In the genomic region with DNA sequence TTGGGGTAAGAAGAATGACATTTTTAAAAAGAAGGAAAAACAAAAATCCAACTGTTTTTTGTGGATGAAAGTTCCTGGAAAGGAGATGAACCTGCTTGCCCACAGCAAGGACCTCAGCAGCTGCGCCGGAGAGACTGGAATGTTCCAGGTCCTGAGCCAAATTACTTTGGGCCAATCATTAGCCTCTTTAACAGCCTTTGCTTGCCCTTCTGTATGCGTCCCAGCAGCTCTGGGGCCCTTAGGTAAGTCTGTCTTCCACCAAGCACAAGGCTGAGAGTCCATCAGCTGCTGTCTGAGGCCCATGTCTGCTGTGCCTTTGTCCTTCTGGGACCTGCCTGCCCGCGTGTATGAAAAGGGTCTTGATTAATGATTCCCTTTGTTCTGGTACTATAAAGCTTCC, we compare ENCODE assay signal across 8 mouse cellular contexts.
DNase-seq lines count a peak whose midpoint lies in the region; ATAC-seq lines count a peak whose summit lies in the region.

No protein-coding gene starts in this region.

- H3K4me3 ChIP-seq in midbrain, embryonic 14.5 days (replicated peaks; ENCODE audit: low read depth, low read length): no peak overlapping the region
- H3K4me3 ChIP-seq in midbrain, embryonic 16.5 days (ENCODE audit: low read depth, low read length): no peak overlapping the region
- H3K4me3 ChIP-seq in heart, embryonic 13.5 days: no peak overlapping the region
- H3K4me3 ChIP-seq in stomach, embryonic 15.5 days (replicated peaks): no peak overlapping the region

- no peaks in the 10 kb centered on the region for H3K4me1 ChIP-seq in midbrain, embryonic 14.5 days (ENCODE audit: control insufficient read depth, insufficient read depth, low read length)
- no peaks in the 10 kb centered on the region; the same call in 1 of the 2 replicates for H3K4me1 ChIP-seq in midbrain, embryonic 16.5 days (ENCODE audit: control insufficient read depth, insufficient read depth, low read length)
- peaks cover 59% of the 10 kb centered on the region for H3K4me1 ChIP-seq in heart, embryonic 13.5 days
- H3K4me1 ChIP-seq in stomach, embryonic 15.5 days: peaks cover 22% of the 10 kb centered on the region

- peak; percentile 9 for DNase-seq in midbrain, embryonic 14.5 days
- DNase-seq in kidney, postnatal 14 days: peak; percentile 91
- DNase-seq in cerebellum, adult 11 months: no peak
- DNase-seq in thymus, postnatal 4 days: no peak
- no peak for DNase-seq in right cerebral cortex, postnatal 14 days

- WGBS in midbrain, embryonic 14.5 days: 51% methylated on average over 5 of the region's 5 CpGs
- 46% methylated on average over 5 of the region's 5 CpGs for WGBS in midbrain, embryonic 16.5 days
- WGBS in heart, embryonic 13.5 days: 74% methylated on average over 5 of the region's 5 CpGs
- 44% methylated on average over 5 of the region's 5 CpGs for WGBS in stomach, embryonic 15.5 days

- no peak overlapping the region for H3K27ac ChIP-seq in midbrain, embryonic 14.5 days (replicated peaks; ENCODE audit: low read depth, low read length)
- no peak overlapping the region for H3K27ac ChIP-seq in midbrain, embryonic 16.5 days (ENCODE audit: low read length)
- 0 out of 2 replicates have a peak overlapping the region, but pooled peaks have one; percentile 8 for H3K27ac ChIP-seq in heart, embryonic 13.5 days (replicated peaks)
- peak overlapping the region; percentile 61; the same call in 1 of the 2 replicates for H3K27ac ChIP-seq in stomach, embryonic 15.5 days

- no peak overlapping the region for H3K4me2 ChIP-seq in midbrain, embryonic 14.5 days (ENCODE audit: low read length)
- H3K4me2 ChIP-seq in midbrain, embryonic 16.5 days (ENCODE audit: low read length): no peak overlapping the region
- no peak overlapping the region for H3K4me2 ChIP-seq in heart, embryonic 13.5 days
- no peak overlapping the region for H3K4me2 ChIP-seq in stomach, embryonic 15.5 days

- no peak for ATAC-seq in midbrain, embryonic 14.5 days (ENCODE audit: low FRiP score, low TSS enrichment)
- ATAC-seq in midbrain, embryonic 16.5 days: no peak
- no peak for ATAC-seq in heart, embryonic 13.5 days (ENCODE audit: extremely low read depth, insufficient number of reproducible peaks, low FRiP score, low TSS enrichment)
- ATAC-seq in stomach, embryonic 15.5 days (ENCODE audit: insufficient read depth, low FRiP score, low read depth): no peak

- no peaks in the 10 kb centered on the region for H3K36me3 ChIP-seq in midbrain, embryonic 14.5 days (ENCODE audit: control insufficient read depth, insufficient read depth, low read length)
- H3K36me3 ChIP-seq in midbrain, embryonic 16.5 days (ENCODE audit: control insufficient read depth, insufficient read depth, low read length): no peaks in the 10 kb centered on the region
- H3K36me3 ChIP-seq in heart, embryonic 13.5 days: no peaks in the 10 kb centered on the region
- no peaks in the 10 kb centered on the region for H3K36me3 ChIP-seq in stomach, embryonic 15.5 days

- no peaks in the 10 kb centered on the region for H3K9me3 ChIP-seq in midbrain, embryonic 14.5 days (ENCODE audit: control insufficient read depth, low read length)
- H3K9me3 ChIP-seq in midbrain, embryonic 16.5 days (replicated peaks; ENCODE audit: control insufficient read depth, low read length, poor library complexity, severe bottlenecking): peaks cover 10% of the 10 kb centered on the region
- H3K9me3 ChIP-seq in heart, embryonic 13.5 days: peaks cover 3% of the 10 kb centered on the region; the same call in 1 of the 2 replicates
- no peaks in the 10 kb centered on the region for H3K9me3 ChIP-seq in stomach, embryonic 15.5 days

- H3K27me3 ChIP-seq in midbrain, embryonic 14.5 days (ENCODE audit: control insufficient read depth, insufficient read depth, low read length): no peaks in the 10 kb centered on the region
- H3K27me3 ChIP-seq in midbrain, embryonic 16.5 days (ENCODE audit: control insufficient read depth, insufficient read depth, low read depth, low read length): 0 out of 2 replicates have a peak, but pooled peaks cover 4% of the 10 kb centered on the region
- no peaks in the 10 kb centered on the region for H3K27me3 ChIP-seq in heart, embryonic 13.5 days (replicated peaks)
- H3K27me3 ChIP-seq in stomach, embryonic 15.5 days (replicated peaks): no peaks in the 10 kb centered on the region

- no peak overlapping the region for H3K9ac ChIP-seq in midbrain, embryonic 14.5 days (replicated peaks; ENCODE audit: low read length)
- H3K9ac ChIP-seq in midbrain, embryonic 16.5 days (ENCODE audit: low read depth, low read length): no peak overlapping the region
- no peak overlapping the region for H3K9ac ChIP-seq in heart, embryonic 13.5 days
- H3K9ac ChIP-seq in stomach, embryonic 15.5 days: no peak overlapping the region

Comparison
In these comparisons a context has a peak if more than half of its experiments do, and no peak if none do; other contexts are left out.
1. DNase-seq: peak in midbrain, embryonic 14.5 days (single experiment) and kidney, postnatal 14 days (single experiment); none in cerebellum, adult 11 months (single experiment), thymus, postnatal 4 days (single experiment) and right cerebral cortex, postnatal 14 days (single experiment).
2. H3K27ac ChIP-seq: peak in heart, embryonic 13.5 days (single experiment) and stomach, embryonic 15.5 days (single experiment); none in midbrain, embryonic 14.5 days (single experiment) and midbrain, embryonic 16.5 days (single experiment).